Mouse (Mus musculus): ENCODE results near the gene Gm20696. TPM values are rescaled to one million over a fixed set of nuclear protein-coding genes. Genes with fewer than 3 reads are reported as not detected.

Gene Gm20696
- polyA plus RNA-seq, 1 experiment from 2014 or later: 3.2 TPM

DNA sequence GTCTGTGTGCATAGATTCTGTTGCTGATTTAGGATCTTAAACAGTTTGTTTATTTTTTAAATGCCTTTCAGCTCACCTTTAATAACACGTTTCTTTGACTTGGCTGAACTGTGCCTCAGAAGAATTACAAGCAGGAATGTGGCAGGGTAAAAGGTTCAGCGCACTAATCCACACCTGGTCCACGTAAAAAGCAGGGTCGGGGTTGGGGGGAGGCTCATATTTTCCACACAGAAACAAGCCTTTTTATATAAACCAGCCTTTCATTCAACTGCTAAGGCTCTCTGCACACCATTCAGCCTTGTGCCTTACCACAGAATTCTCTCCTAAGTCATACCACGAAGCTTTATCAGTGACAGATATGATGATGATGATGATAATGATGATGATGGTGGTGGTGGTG lies 393.4 kb downstream of the Gm20696 start:
- peaks cover 22% of the 10 kb centered on the region for H3K4me1 ChIP-seq
- H3K9me3 ChIP-seq (replicated peaks): no peaks in the 10 kb centered on the region
- H3K36me3 ChIP-seq: 0 out of 2 replicates have a peak, but pooled peaks cover 8% of the 10 kb centered on the region
- WGBS: 85% methylated on average over 5 of the region's 5 CpGs
- no peak overlapping the region for H3K4me3 ChIP-seq
- H3K27me3 ChIP-seq (ENCODE audit: low read depth, poor library complexity, severe bottlenecking): no peaks in the 10 kb centered on the region
- H3K27ac ChIP-seq (replicated peaks): no peak overlapping the region
- DNase-seq (ENCODE audit: low spot score): no peak

DNA sequence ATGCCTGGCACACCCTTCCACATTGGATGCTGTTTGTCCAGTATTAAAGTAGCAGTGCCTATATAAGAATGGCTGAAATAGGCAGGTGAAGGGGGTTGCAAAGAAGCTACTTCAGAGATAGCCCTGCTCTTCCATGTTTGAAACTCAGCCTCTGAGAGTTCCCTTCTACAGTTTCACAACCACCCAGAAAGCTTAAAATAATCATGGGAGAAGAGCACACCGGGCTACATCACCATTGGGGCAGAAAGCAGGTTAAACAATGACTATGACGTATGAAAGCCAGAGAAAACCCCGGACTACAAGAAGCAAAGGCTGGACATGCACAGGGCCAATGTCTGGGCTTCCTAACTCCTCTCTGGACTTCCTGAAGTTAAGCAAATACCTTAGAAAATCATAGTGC lies 394.4 kb downstream of the Gm20696 start:
- WGBS: 83% methylated on average over 3 of the region's 3 CpGs

DNA sequence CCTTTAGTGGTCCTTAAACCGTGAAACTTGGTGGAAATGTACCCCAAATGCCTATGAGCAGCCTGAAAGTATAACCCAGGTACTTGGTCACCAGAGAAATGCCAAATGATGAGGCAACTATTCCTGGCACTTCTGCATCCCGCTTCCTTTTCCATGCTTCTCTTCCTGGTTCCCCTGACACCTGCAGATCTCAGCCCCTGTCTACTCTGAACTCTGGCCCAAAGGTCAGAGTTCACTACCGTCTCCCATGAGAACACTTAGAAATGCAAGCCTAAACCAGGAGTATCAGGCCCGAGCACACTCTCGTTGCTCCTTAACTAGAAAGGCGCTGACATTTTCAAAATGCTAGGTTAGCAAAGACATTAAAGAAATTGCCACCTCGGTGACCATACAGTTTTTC lies 394.9 kb downstream of the Gm20696 start:
- Histone ChIP-seq H3K27ac (replicated peaks) (no peak overlapping the region), H3K4me3 (no peak overlapping the region), H3K27me3 (ENCODE audit: low read depth, poor library complexity, severe bottlenecking) (no peaks in the 10 kb centered on the region), H3K4me1 (peaks cover 23% of the 10 kb centered on the region), H3K9me3 (replicated peaks) (no peaks in the 10 kb centered on the region), H3K36me3 (0 out of 2 replicates have a peak, but pooled peaks cover 8% of the 10 kb centered on the region)
- 82% methylated on average over 7 of the region's 7 CpGs for WGBS
- DNase-seq (ENCODE audit: low spot score): no peak

More for the DNA sequence above, 394.4 kb downstream of the Gm20696 start:
- 0 out of 2 replicates have a peak, but pooled peaks cover 8% of the 10 kb centered on the region for H3K36me3 ChIP-seq
- DNase-seq (ENCODE audit: low spot score): no peak
- H3K27ac ChIP-seq (replicated peaks): no peak overlapping the region
- H3K9me3 ChIP-seq (replicated peaks): no peaks in the 10 kb centered on the region
- H3K27me3 ChIP-seq (ENCODE audit: low read depth, poor library complexity, severe bottlenecking): no peaks in the 10 kb centered on the region
- no peak overlapping the region for H3K4me3 ChIP-seq
- H3K4me1 ChIP-seq: peaks cover 20% of the 10 kb centered on the region

DNA sequence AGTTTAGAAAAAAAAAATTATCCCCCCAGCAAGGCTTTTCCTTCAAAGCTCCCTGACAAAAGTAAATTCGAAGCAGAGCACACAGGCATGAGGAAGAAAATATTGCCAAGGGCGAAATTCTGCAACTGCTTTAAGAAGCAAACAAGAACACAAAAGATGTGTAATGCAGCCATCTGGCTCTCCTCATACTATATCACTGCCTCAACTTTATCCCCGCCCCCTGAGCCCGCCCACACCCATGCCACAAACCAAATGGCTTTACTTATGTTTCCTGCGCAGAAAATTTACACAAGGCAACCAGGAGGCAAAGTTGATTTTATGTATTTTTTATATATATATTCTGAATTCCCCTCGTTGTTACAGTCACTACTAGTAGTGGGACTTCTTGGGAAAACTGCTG lies 396.7 kb downstream of the Gm20696 start:
- Histone ChIP-seq H3K4me1 (peaks cover 41% of the 10 kb centered on the region), H3K4me3 (no peak overlapping the region), H3K9me3 (replicated peaks) (no peaks in the 10 kb centered on the region), H3K36me3 (0 out of 2 replicates have a peak, but pooled peaks cover 8% of the 10 kb centered on the region), H3K27me3 (ENCODE audit: low read depth, poor library complexity, severe bottlenecking) (0 out of 2 replicates have a peak, but pooled peaks cover 4% of the 10 kb centered on the region), H3K27ac (replicated peaks) (no peak overlapping the region)
- 88% methylated on average over 6 of the region's 6 CpGs for WGBS
- no peak for DNase-seq (ENCODE audit: low spot score)

DNA sequence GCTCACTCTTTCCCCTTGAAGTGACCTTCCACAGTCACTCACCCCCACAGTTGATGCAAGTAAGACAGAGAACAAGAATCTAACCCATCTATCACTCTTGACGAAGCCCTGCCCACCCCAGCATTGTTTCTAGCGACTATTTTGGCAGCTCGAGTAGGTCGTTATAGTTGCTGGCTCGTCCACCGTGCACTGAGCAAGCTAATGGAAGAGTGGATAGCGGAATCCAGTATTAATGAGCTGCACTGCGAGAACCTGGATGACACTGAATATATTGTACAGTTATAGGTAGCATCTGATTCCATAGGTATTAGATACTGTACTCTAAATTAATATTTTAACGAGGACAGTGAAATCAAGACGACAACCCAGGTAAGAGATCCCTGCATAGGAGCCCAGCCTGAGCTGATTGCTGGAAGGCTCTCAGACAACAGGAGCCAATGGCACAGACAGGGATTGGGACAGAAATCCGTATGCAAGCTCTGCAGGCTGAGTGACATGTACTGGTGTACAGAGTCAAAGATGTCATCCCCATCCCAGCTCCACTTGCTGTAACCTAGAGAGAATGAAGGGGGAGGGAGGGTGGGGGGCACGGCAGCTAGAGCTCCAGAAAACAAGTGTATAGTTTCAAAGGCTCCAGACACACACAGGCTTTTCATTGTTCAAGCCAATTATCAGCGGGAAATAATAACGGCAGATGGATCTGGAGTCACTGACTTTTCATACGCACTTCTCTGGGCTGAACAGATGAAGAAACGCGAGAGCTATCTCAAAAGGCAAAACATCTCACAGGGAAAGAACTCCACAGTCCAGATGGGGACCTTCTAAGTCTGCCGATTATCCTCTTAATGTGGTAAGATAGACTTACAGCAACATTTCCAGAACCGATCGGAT lies 398.2 kb downstream of the Gm20696 start:
- 82% methylated on average over 20 of the region's 20 CpGs for WGBS
- no peak overlapping the region for H3K4me3 ChIP-seq
- H3K36me3 ChIP-seq: 0 out of 2 replicates have a peak, but pooled peaks cover under 1% of the 10 kb centered on the region
- no peak overlapping the region for H3K27ac ChIP-seq (replicated peaks)
- 0 out of 2 replicates have a peak, but pooled peaks cover 4% of the 10 kb centered on the region for H3K27me3 ChIP-seq (ENCODE audit: low read depth, poor library complexity, severe bottlenecking)
- DNase-seq (ENCODE audit: low spot score): no peak
- peaks cover 56% of the 10 kb centered on the region for H3K4me1 ChIP-seq
- no peaks in the 10 kb centered on the region for H3K9me3 ChIP-seq (replicated peaks)

DNA sequence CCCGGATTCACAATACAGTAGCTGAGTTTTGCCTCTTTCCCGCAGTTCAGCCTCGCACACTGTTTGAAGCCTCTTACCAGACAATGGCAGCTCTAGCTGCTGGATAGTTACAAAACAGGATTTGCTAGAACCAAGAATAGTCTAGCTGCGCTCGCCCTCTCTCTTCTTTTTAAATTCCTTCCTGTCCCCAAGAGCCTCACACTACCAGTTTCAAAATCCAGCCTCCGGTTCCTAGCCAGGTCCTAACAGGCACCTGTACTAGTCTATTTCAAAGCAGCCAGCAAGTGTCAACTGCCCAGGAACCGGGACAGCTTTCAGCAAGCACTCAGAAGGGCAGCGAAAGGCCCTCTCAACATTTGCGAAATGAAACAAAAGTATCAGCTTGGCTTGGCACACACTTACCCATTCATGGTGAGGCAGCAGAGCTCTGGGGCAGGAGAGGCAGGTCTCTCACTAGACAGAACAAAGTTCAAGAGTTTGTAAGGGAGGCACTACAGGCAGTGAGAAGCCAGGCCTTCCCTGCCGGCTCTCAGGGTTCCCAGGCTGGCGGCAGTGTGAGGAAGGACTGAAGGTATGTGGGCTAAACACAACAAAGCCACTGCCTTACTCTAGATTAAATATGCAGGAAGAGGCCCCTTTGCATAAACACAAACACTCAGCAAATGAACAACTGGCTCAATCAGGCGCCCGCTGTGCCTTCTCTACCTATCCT lies 400.5 kb downstream of the Gm20696 start:
- 10% methylated on average over 13 of the region's 13 CpGs for WGBS
- Histone ChIP-seq H3K9me3 (replicated peaks) (no peaks in the 10 kb centered on the region), H3K4me1 (peaks cover 73% of the 10 kb centered on the region), H3K27me3 (ENCODE audit: low read depth, poor library complexity, severe bottlenecking) (0 out of 2 replicates have a peak, but pooled peaks cover 4% of the 10 kb centered on the region), H3K36me3 (no peaks in the 10 kb centered on the region), H3K4me3 (peak overlapping the region; percentile 29), H3K27ac (replicated peaks) (peak overlapping the region; percentile 66)
- peak; percentile 44 for DNase-seq (ENCODE audit: low spot score)

DNA sequence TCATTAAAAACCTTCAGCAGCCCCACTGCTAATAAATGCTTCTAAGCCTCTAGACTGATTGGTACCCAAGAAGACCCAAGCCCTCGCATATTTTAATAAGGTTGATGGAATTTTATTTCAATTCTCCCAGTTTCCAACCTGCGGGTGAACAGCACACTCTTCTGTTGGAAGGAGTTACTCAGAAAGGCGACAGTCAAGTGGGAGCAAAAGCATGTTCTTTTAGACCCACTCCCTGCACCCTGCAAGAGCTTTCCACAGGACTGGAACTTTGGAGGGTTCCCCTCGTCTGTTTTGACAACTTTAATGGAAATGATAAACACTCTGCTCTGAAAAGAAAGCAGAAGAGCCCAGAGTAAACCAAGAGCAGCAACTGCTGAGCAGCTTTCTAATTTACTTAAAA lies 401.4 kb downstream of the Gm20696 start:
- peak overlapping the region; percentile 66; the same call in 1 of the 2 replicates for H3K27ac ChIP-seq (replicated peaks)
- H3K4me3 ChIP-seq: no peak overlapping the region
- H3K9me3 ChIP-seq (replicated peaks): no peaks in the 10 kb centered on the region
- H3K36me3 ChIP-seq: no peaks in the 10 kb centered on the region
- 30% methylated on average over 4 of the region's 4 CpGs for WGBS
- 0 out of 2 replicates have a peak, but pooled peaks cover 4% of the 10 kb centered on the region for H3K27me3 ChIP-seq (ENCODE audit: low read depth, poor library complexity, severe bottlenecking)
- no peak for DNase-seq (ENCODE audit: low spot score)
- peaks cover 81% of the 10 kb centered on the region for H3K4me1 ChIP-seq

DNA sequence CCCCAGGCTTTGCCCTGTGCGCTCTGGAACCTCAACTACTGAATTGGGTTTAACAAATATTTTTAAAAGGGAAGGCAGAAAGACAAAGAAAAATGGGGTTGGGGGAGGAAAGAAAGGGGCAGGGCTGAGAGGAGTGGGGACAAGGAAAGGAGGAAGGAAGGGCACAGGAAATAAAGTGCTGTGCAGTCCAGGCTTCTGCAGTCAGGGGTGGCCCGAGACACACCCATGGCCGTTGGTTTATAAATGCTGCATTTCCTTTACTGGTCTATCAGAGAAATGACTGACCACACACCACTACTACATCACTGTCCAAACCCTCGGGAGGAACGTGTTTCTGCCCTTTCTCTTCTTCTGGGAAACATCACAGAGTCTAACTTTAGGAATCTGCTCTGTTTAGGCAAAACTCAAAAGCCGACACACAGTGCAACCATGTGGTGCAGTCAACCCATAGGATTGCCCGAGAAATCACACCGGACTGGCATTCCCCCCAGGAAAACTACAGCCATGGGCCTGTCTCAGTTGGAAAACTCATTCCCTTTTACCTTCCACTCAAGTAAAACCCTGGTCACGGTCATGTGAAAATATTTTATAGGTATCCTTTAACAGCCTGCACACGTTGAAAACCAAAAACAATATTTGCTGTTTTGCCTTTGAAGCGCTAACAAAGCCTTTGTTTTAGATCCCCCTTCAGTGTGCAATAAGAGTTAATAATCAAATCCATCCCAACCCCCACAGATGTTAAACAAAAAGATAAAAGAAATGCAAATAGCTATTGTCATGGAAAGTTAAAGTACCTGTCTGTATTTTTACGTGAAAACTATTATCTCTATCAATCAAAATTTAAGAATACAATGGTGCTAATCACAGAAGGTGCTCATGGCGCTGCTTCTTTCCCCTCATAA lies 402.2 kb downstream of the Gm20696 start:
- no peak for DNase-seq (ENCODE audit: low spot score)
- H3K4me1 ChIP-seq: peaks cover 79% of the 10 kb centered on the region
- H3K4me3 ChIP-seq: no peak overlapping the region
- 0 out of 2 replicates have a peak, but pooled peaks cover 4% of the 10 kb centered on the region for H3K27me3 ChIP-seq (ENCODE audit: low read depth, poor library complexity, severe bottlenecking)
- 0 out of 2 replicates have a peak overlapping the region, but pooled peaks have one; percentile 13 for H3K27ac ChIP-seq (replicated peaks)
- no peaks in the 10 kb centered on the region for H3K36me3 ChIP-seq
- no peaks in the 10 kb centered on the region for H3K9me3 ChIP-seq (replicated peaks)
- WGBS: 27% methylated on average over 13 of the region's 13 CpGs

DNA sequence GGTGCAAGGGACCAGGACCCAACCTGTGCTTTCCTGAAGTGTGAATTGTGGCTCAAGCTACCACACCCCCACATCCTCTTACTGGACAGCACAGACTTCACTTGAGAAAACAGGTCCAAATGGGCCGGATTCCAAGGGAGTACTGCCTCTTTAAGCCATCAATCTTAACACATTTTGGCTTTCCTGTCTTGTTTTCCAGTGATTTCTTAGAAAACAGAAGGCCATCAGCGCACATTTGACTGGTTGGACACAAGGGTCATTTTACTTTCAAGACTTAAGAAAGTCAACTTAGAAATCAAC lies 402.8 kb downstream of the Gm20696 start:
- DNase-seq (ENCODE audit: low spot score): no peak
- 0 out of 2 replicates have a peak overlapping the region, but pooled peaks have one; percentile 6 for H3K27ac ChIP-seq (replicated peaks)

DNA sequence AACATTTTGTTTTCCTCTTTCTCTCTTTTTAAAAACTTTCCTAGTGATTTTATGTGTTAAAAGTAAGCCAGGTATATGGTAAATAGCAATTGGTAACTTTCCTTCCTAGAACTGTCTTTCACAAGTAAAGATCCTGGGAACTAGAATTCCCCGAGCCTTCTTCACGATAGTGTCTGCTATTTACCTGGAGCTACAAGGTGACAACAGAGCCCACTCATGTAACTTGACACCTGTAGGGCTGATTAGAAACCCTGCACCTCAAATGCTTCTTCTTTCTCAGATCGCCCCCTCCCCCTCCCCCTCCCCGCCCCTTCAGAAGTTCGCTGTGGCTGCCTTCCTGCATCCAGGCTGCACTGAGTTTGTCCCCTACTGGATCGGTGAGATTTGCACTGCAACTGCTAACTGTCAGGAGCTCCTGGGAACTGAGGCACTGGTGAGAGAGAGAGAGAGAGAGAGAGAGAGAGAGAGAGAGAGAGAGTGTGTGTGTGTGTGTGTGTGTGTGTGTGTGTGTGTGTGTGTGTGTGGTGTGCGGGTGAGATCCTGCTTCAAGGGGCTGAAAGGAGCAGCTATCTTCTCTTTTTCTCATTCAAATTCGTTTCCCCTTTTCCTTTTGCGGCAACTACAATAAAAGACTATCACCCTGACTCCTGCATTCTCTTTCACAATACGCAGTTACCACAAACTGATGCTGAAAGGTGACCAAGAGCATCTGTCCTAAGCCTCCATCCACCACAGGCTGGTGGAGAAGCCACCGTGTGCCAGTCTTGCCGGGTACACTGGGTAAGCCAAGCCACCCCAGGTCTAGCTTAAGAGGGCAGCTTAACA lies 403.3 kb downstream of the Gm20696 start:
- WGBS: 12% methylated on average over 12 of the region's 12 CpGs
- Histone ChIP-seq H3K27ac (replicated peaks) (0 out of 2 replicates have a peak overlapping the region, but pooled peaks have one; percentile 6), H3K4me3 (no peak overlapping the region), H3K9me3 (replicated peaks) (no peaks in the 10 kb centered on the region), H3K4me1 (peaks cover 71% of the 10 kb centered on the region), H3K36me3 (no peaks in the 10 kb centered on the region), H3K27me3 (ENCODE audit: low read depth, poor library complexity, severe bottlenecking) (0 out of 2 replicates have a peak, but pooled peaks cover 4% of the 10 kb centered on the region)
- no peak for DNase-seq (ENCODE audit: low spot score)

More for the DNA sequence above, 402.8 kb downstream of the Gm20696 start:
- H3K9me3 ChIP-seq (replicated peaks): no peaks in the 10 kb centered on the region
- H3K4me3 ChIP-seq: no peak overlapping the region
- H3K4me1 ChIP-seq: peaks cover 77% of the 10 kb centered on the region
- 61% methylated on average over 2 of the region's 2 CpGs for WGBS
- H3K36me3 ChIP-seq: no peaks in the 10 kb centered on the region
- H3K27me3 ChIP-seq (ENCODE audit: low read depth, poor library complexity, severe bottlenecking): 0 out of 2 replicates have a peak, but pooled peaks cover 4% of the 10 kb centered on the region

DNA sequence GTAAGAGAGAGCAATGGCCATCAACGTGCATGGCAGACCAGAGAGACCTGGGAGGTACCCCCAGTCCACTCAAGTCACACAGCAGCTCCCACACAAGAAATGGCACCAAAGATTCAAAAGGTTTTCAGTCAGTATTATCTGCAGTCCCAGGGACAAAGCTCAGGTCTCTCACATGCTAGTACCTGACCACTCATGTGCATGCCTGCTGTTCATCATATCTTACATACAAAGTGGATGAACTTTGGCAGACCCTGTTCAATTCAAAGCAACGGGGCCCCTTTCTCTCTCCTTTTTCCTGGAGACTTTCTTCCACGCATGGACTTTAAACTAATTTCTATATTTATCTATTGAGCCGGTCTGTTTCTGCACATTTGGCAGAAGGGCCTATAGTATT lies 404.9 kb downstream of the Gm20696 start:
- Histone ChIP-seq H3K27ac (replicated peaks) (no peak overlapping the region), H3K27me3 (ENCODE audit: low read depth, poor library complexity, severe bottlenecking) (0 out of 2 replicates have a peak, but pooled peaks cover 4% of the 10 kb centered on the region), H3K9me3 (replicated peaks) (no peaks in the 10 kb centered on the region), H3K4me1 (peaks cover 64% of the 10 kb centered on the region), H3K4me3 (no peak overlapping the region), H3K36me3 (no peaks in the 10 kb centered on the region)
- WGBS: 72% methylated on average over 4 of the region's 4 CpGs
- DNase-seq (ENCODE audit: low spot score): no peak

Measured in midbrain, embryonic 10.5 days (tissue).